Mouse (Mus musculus) neutrophil, adult 59 days (primary cell): Measurements from ENCODE around the gene Plscr5. TPM values are rescaled to one million over a fixed set of nuclear protein-coding genes. Genes with fewer than 3 reads are reported as not detected.

ENCODE experiments used
- total RNA-seq, 2 experiments: library from RNA; stranded (reverse); gene quantifications; 1 replicate in 1 of 2; 2 replicates in 1 of 2; pipeline ENCODE4 v1.2.4; 2023

The Plscr5 gene
- not detected for total RNA-seq

DNA sequence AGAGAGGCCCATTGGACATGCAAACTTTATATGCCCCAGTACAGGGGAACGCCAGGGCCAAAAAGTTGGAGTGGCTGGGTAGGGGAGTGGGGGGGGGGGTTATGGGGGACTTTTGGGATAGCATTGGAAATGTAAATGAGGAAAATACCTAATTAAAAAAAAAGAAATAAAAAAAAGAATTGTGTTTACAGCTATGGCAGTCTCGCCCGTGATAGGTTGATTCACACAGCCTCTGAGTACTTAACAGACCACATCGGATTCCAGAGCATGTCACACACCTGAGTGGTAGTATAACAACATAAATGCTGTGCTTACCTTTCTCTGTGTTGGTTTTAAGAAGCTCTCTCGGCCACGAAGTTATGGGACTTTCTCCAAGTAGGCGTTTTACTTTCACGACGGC lies at the start of gene Plscr5:
Gene Plscr5 (plus strand): TSS at position 301 of the 400 bp plus-strand sequence.

DNA sequence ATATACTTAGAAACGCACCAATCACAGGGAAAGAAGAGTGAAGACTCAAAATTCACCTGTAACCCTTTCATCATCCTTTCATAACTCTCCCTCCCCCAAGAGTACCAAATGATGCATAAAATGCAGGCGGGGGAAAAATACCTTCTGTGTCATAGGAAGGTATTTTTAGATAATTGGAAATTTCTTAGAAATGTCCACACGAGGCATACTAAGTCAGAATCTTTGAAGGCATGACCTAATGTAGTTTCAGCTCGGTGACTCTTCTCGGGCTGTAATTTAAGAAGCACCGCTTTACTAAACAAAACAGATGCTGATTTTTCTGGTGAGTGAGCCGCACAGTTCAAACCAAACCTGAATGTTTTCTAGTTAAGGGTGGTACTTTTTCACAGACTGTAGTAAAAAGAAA lies 56.7 kb downstream of the Plscr5 start, which contains the start of gene Plscr1:
Gene Plscr1 (plus strand): TSS at position 304 of the 406 bp plus-strand sequence.

Other genes with a start within 250 kb of the Plscr5 start
- gene Plscr1, start 56.8 kb downstream of the Plscr5 start, total RNA-seq, result 10 to 100 TPM; 83.9 to 87.5 TPM
- under 1 TPM; 0.26 to 0.80 TPM for gene Plscr2, start 82.7 kb downstream of the Plscr5 start, total RNA-seq
- gene 1700057G04Rik, start 116.4 kb downstream of the Plscr5 start, total RNA-seq, result not detected